Mouse (Mus musculus) layer of hippocampus, postnatal 10 days (tissue): ENCODE data around the gene Plod1. TPM values are rescaled to one million over a fixed set of nuclear protein-coding genes. Genes with fewer than 3 reads are reported as not detected.
"Not testable (repeated sequence)": the region's sequence is repeated elsewhere in the genome, so short reads cannot be mapped to it uniquely, and the experiment has no call there.

Experiments used
- DNase-seq, 2 experiments: peaks; one replicate each; pipeline ENCODE4 v3.0.0; 2021; ENCODE audit warnings: low spot score in 2 of 2
- total RNA-seq, 2 experiments: library from RNA; stranded (reverse); gene quantifications; 2 replicates each; pipeline ENCODE4 v1.2.3; 2021

Gene Plod1
- total RNA-seq, 2 experiments from 2014 or later: 24.0 to 26.0 TPM

DNA sequence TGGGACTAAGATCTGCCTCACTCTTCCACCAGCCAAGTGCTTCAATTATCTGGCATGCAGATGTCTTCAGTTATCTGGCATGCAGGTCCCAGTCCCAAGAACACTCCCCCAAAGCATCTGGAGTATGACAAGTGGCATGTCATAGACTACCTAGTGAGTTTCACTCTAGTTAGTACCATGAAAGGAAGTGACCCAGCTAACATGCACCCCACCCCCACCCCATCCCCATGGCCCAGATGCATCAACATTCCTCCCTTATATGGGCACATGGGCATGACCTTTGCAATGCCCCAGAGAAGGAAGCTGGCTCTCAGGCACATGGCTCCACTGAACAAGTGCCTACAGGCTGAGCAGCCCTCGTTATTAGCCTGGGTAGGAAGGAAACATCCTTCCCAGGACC is 40.2 kb downstream of the Plod1 start:
- no peak for DNase-seq

DNA sequence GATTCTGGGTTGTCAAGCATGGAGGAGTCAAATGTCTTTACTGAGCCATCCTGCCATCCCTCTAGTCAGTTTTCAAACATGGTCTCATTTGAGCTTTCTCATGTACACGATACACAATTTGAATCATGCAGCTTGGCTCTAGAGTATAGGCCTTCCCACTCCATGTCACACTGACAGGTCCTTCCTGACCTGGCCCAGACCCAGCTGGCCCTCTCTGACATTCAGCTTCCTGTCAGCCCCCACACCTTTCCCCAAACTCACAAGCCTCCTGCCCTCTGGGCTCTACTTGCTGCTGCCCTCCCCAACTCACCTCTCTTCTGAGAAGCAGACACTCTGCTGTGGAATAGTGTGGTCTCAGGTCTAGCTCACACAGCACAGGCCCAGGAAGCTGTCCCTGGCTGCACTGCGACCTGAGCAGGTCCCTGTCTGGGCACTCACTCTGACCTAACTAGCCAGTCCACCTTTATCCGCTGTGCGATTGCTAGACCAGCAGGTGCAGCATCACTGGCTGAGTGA is 40.7 kb downstream of the Plod1 start:
- no peak for DNase-seq

DNA sequence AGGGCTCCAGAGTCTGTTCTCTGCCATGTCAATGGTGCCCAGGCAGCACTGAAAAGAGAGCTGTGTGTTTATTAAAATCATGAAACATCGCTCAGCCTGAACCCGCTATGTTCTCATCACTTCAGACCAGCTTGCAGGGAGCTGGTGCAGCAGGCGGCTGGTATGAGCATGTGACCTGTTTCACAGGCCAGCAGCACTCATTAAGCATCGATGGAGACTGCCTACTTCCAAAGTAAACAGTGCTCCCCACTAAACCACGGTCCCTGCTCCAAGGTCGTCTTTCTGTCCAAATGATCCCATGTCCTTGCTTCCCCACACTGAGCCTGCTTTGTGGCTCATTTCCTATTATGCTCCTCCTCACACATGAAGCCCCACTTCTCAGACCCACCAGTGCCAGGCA is 46.2 kb downstream of the Plod1 start:
- DNase-seq: no peak

DNA sequence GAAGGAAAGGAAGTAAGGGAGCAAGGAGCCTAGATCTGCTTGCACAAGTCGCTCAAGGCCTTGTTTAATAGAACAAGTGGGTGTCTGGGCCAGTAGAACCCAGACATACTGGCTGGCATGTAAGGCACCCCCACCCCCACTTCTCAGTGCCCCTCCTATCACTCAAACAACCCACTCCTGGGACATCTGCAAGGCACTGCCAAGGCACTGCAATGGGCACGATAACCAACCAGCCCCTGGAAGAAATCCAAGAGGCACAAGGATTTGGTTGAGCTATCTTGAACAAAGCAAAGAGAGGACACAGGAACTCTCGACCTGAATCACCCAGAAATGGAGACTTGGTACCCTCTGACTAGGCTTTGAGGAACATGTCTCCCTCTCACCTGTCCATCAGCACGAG is 48.3 kb downstream of the Plod1 start:
- no peak for DNase-seq

DNA sequence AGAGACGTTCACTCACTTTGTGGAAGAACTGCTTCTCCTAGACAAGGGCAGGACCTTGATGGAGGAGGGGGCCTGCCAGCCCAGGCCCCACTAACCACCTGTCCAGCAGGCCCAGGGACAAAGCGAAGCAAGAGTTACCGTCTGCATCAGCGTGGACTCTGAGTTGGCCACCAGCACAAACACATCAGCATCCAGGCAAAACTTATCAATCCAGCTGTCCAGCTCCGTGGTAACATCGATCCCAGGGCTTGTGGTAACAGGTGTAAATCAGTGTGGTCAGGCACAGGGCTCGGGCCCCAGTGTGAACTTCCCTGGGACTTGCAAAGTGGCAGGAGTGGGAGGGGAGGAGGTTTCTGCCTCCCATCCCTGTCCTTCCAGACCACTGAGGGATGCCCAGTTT is 49.3 kb downstream of the Plod1 start:
- DNase-seq: no peak

DNA sequence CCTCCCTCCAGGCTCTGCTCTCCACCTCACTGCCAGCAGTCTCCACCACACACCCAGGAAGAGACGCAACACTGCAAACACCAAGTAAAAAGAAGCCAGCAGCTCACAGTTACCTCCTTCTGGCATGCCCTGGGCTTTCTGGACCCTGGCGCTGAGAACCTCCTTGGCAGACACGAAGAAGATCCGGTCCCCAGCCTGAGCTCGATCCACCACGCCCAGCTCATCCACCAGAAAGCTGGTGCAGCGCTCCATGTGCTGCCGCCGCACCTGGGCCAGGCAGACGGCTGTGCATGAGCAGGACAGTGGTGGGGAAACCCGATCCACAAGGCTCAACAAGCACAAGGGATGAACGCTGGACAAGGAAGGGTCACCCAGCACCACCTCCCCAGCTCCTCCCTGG is 50.4 kb downstream of the Plod1 start:
- no peak for DNase-seq

DNA sequence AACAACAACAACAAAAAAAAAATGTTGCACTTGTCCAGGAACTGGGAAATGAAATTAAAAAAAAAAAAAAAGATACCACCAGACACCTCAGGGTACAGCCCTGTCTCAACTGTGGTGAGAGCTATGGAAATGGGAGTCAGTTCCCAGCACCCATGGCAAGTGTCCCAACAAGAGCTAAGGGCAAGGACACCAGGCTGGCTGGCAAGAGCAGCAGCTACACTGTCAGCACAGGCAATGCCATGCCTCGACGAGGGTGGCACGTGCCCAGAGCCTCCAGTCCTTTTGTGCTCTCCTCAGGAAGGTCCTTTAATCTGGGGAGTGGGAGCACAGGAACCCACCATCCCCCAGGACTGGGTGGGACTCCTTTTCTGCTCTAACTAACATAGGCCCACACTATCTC is 52.4 kb downstream of the Plod1 start:
- no peak for DNase-seq

DNA sequence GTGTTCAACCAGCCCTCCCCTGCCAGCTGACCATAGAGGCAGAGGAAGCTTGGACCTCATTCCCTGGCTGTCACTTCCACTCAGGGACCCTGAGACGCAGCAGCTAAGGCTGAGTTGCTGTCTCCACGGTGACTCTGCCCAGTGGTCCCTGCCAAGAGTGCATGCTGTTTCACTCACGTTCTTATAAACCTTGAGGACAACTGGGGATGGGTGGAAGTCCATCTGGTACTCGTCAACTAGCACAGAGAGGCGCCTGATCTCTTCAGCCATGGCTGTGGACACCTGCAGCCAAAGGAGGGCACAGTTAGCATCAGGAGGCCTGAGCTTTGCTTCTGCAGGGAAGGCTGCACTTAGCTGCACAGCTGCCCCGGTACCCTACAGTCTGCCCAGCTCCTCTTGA is 53.5 kb downstream of the Plod1 start:
- no peak for DNase-seq

DNA sequence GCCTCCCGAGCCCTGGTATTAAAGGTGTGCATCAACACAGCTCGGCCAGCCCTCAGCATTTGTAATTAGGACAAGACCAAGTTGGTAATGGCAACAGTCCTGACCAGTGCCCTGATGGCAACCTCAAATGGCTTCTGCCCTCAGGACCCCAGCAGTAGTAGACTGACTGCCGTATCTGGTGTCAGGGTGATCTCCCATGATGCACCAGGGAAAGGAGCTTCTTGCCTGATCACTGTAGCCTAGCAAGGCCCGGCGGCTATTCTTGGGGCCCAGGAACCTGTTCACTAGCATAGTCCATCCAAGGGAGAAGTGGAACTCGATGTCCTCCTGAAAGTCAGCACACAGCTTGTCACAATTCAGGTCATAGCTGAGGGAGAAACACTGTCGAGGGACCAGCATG is 54.8 kb downstream of the Plod1 start:
- no peak for DNase-seq

DNA sequence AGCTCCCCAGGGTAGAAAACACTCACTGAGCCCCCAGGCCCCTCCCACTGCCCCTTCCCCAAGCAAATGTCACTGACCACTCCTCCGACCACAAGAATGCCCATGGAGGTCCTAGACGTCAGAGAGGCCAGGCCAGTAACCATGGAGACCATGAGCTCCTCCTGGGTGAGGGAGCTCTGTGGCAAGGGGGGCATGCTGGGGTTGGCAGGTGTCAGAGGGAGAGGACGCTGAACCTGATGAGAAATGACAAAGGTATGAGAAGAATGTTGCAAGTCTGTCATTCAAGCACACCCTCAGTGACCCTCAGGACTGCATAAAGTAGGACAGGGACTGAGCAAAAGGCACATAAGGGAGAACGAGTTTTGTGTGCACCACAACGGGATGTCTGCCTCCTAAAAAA is 56.7 kb downstream of the Plod1 start:
- DNase-seq: no peak

DNA sequence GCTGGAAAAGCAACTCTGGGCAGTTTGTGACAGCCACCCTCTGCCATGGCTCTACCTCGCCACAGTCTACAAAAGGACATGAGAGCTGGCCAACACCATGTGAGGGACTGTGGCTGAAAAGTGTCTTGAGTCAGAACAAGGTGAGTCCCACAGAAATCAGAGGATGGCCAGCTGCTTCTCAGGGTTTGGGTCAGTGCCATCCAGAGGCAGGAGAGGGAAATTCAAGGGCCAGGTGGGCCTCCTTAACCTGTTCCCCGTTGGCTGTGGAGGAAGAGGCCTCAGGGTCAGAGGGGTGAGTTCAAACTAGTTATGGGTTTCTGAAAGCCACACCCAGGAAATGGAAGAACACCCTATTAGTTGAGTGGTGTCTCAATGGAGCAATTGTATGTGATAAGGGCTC is 57.1 kb downstream of the Plod1 start:
- DNase-seq: no peak

DNA sequence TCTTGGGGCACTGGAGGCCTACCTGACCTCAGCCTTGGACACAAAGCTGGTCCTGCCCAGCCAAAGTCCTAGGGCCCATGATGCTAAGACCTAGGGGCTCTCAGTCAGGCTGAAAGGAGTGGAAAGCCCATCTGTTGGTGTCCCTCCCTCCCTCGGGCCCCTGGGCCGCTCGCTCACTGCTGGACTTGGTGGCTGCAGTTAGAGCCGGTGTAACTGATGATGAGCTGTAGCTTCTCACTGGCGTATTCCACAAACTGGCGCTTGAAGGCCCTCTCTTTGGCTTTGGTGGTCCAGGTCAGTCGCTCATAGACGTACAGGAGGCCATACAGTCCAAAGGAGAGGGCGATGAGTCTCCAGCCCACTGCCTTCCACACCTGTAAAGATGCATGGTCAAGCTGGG is 58.0 kb downstream of the Plod1 start:
- DNase-seq: no peak

DNA sequence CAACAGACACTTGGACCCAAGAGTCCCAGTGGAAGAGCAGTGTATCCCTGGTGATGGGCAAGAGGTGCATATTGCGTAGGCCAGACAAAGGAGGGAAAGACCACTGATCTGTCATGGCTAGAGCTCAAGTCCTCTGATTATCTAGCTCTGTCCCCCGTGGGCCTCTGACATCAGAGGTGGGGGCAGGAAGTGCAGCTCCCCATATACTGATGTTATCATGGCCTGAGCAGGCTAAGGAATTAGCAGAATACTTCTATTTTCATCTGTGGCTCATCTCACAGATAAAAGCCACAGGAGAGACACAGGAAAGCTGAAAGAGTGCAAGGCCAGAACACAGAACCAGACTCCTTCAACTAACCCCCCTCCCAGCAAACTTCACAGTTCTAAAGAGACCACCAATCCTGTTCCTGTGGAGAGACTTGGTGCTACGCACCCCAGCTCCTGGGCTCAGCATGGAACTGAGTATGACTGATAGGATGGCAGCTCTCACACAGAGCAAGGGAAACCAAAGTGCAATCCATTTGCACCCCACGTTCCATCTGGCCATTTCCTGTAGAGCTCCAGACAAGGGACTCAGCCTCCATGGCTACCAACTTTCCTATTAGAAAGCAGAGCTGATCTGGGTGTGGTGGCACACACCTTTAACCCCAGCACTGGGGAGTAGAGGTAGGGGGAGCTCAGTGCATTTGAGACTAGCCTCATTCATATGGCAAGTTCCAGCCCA is 60.6 kb downstream of the Plod1 start:
- no peak for DNase-seq

DNA sequence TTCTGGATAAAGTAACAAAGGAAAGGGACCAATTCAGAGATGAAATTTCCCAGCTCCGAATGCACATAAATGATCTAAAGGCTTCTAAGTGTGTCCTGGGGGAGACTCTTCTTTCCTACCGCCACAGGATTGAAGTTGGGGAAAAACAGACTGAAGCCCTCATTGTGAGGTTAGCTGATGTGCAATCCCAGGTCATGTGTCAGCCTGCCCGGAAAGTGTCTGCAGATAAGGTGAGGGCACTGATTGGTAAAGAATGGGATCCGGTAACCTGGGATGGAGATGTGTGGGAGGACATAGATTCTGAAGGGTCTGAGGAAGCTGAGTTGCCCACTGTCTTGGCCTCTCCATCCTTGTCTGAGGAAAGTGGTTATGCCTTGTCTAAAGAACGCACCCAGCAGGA is 67.3 kb downstream of the Plod1 start:
- no peak for DNase-seq

DNA sequence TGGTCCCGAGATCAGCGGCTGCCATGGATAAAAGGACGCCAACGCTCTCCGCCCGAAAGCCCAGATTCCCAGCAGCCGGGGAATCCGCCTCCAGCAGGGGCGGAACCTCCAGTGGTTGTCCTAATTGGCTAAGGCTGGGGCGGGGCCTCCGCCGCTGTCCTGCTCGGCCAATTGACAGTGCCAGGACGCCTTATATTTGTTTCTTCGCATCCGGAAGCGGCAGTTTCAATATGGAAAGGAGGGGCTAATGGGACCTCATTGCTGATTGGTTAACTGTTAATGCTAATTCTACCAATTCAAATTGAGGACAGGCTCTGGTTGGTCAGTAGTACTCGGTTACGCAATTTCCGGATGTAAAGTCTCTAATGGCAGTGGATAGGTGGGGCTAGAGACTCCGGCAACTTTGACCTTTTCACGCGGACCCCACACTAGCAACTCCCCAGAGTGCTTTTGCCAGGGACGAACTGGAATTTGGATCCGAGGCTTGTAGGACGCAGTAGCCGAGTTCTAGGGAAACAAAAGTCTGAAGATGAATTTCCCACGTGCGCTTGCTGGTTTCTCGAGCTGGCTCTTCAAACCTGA is 68.0 kb downstream of the Plod1 start, which contains the start of the genes Miip and Fv1:
Miip (minus strand) TSS at position 367 of the 582 bp plus-strand sequence.
Fv1 (plus strand) TSS at position 530 of the 582 bp plus-strand sequence.
- peak; percentile 85 to 90 for DNase-seq

DNA sequence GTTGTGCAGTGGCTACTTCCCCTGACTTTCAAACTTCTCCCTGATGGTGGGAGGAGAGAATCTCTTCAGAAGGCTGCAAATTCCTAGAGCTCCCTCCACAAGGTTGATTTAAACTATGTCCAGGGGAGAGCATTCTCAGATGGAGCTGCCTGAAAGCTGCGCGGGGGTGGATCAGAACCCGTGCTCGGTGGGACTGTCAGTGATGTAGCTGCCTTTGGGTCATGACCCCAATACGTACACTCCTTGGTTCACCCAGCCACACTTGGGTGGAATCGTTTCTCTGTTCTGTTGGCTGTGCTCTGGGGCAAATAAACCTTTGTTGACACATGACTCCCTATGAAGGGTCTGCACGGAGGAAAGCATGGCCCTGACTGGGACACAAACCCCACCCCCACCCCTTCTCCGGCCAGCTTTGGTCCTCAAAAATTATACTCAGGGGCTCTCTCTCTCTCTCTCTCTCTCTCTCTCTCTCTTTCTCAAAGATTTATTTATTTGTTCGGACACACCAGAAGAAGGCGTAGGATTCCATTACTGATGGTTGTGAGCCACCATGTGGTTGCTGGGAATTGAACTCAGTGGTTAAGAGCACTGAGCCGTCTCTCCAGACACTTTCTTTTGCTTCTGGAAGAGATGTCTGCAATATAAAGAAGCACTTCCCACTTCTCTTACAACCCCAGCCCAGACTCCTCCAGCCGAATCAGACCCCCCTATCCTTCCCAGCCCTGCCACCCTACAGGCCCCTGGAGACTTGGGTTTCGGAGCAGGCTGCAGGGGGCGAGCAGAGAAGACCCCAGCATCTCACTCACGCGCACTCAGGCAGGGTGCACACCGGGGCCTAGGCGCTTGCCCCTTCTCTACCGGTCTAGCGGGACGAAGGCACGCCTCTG is 68.8 kb downstream of the Plod1 start:
- DNase-seq: no peak

DNA sequence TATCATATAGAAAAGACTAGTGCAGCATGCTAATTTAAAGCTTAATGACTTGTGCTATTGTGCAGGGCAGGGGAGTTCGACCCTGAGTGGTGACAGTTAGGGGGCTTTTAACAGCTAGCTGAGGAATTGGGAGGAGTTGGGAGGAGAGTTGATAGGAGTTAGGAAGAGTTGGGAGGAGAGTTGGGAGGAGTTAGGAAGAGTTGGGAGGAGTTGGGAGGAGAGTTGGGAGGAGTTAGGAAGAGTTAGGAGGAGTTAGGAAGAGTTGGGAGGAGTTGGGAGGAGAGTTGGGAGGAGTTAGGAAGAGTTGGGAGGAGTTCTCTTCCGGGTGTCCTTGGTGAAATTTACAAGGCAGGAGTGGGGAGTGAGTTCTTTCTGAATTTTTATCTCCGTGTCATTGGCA is 69.8 kb downstream of the Plod1 start:
- DNase-seq: not testable (repeated sequence)

DNA sequence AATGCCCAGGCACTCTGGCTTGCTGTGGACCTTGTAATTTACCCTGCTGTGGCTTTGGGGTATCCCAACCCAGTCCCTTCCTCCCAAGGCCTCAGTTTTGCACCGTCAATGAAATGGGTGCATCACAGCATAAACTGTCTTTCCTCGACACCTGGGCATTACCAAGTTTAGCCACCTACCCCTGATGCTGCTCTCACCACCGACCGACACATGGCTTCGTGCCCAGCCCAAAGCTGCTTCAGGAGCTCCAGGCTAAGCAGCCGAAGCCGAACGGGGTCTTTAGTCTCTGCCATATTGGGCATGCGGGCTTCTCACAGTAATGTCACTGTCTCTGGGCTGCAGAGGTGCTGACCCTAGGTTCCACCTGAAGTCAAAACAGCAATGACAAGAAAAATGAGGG is 70.5 kb downstream of the Plod1 start:
- no peak for DNase-seq

DNA sequence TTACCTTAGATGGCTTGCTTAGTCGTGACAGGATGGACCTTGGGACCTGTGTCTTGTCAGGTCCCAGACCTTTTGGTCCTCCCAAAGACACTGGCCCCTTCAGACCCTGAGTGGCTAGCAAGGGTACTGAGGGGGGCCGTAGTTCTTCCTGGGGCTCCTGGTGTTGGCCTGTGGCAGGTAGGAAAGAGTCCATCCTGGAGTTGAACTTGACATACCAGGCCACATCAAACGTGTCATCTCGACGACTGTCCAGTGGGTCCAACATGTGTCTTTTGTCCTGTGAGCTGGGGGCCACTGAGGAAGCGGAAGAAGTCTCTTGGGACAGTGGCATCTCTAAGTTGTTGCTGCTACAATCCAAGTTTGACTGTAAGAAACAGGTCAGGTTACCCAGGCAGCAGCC is 70.9 kb downstream of the Plod1 start:
- no peak for DNase-seq

DNA sequence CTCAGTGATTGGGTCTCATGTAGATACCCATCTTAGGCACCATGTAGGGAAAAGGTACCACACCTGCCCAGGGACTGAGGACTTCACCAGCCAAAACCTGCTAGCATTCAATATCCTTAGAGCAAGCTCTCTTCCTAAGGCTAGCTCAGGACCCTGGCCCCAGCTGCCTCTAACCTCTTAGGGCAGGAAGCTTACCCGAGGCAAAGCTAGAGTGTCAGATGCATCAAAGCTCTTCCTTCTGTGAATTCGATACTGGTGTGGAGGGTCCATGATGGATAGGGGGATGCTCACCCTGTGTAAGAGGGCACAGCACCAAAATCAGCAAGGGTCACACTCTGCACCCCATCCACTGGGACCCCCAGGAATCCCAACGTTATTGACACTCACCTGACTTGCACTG is 74.5 kb downstream of the Plod1 start:
- no peak for DNase-seq
